21 mouse cellular contexts compared by ENCODE assay signal in genomic region chr14:27024664-27025063, GRCm38 (mm10). TPM values are rescaled to one million over a fixed set of nuclear protein-coding genes. Genes with fewer than 3 reads are reported as not detected.
DNase-seq lines count a peak whose midpoint lies in the region; ATAC-seq and TF ChIP-seq lines count a peak whose summit lies in the region.
"Had no signal": no experiment of that assay in that cellular context is flagged by ENCODE, and none has a peak within 500 bp of the region (broad histone marks: within the 10 kb centered on the region; RNA-seq: fewer than 3 reads in every experiment).

No protein-coding gene starts in this region.

- H3K4me1 ChIP-seq in liver, embryonic 11.5 days (replicated peaks; ENCODE audit: control insufficient read depth, insufficient read depth, low read length) = no peaks in the 10 kb centered on the region; the same call in 1 of the 2 replicates
- no peaks in the 10 kb centered on the region for H3K4me1 ChIP-seq in liver, embryonic 15.5 days (replicated peaks)
- H3K4me1 ChIP-seq in kidney, adult 2 months (ENCODE audit: control insufficient read depth, insufficient read depth, low read length) = no peaks in the 10 kb centered on the region
- H3K4me1 ChIP-seq: forebrain, embryonic 13.5 days; hindbrain, embryonic 15.5 days had no signal

- H3K9me3 ChIP-seq in liver, embryonic 11.5 days (ENCODE audit: control insufficient read depth, low read length) = no peaks in the 10 kb centered on the region
- H3K9me3 ChIP-seq in liver, embryonic 15.5 days (replicated peaks) = no peaks in the 10 kb centered on the region
- H3K9me3 ChIP-seq: embryonic facial prominence, embryonic 10.5 days; forebrain, embryonic 13.5 days; heart, embryonic 15.5 days; hindbrain, embryonic 15.5 days had no signal

- no peak overlapping the region for H3K27ac ChIP-seq in liver, embryonic 11.5 days (ENCODE audit: low read depth, low read length)
- H3K27ac ChIP-seq in liver, embryonic 15.5 days (replicated peaks) = no peak overlapping the region
- no peak overlapping the region for H3K27ac ChIP-seq in kidney, adult 2 months (ENCODE audit: insufficient read depth, low read depth, low read length)
- H3K27ac ChIP-seq: embryonic facial prominence, embryonic 10.5 days; forebrain, embryonic 13.5 days; heart, adult 2 months; heart, embryonic 15.5 days; hindbrain, embryonic 15.5 days had no signal

- no peak overlapping the region for H3K4me3 ChIP-seq in liver, embryonic 11.5 days (ENCODE audit: low read depth, low read length)
- no peak overlapping the region for H3K4me3 ChIP-seq in liver, embryonic 15.5 days (replicated peaks)
- no peak overlapping the region for H3K4me3 ChIP-seq in kidney, adult 2 months (ENCODE audit: insufficient read depth, low read depth, low read length)
- H3K4me3 ChIP-seq: embryonic facial prominence, embryonic 10.5 days; forebrain, embryonic 13.5 days; heart, adult 2 months; heart, embryonic 15.5 days; hindbrain, embryonic 15.5 days had no signal

- no peaks in the 10 kb centered on the region for H3K27me3 ChIP-seq in liver, embryonic 11.5 days (replicated peaks; ENCODE audit: control insufficient read depth, insufficient read depth, low read length)
- no peaks in the 10 kb centered on the region for H3K27me3 ChIP-seq in liver, embryonic 15.5 days
- no peaks in the 10 kb centered on the region for H3K27me3 ChIP-seq in kidney, adult 2 months (replicated peaks; ENCODE audit: control insufficient read depth, insufficient read depth, low read length)
- H3K27me3 ChIP-seq: forebrain, embryonic 13.5 days; heart, embryonic 15.5 days; hindbrain, embryonic 15.5 days had no signal

- H3K4me2 ChIP-seq in liver, embryonic 11.5 days = no peak overlapping the region
- H3K4me2 ChIP-seq in liver, embryonic 15.5 days = no peak overlapping the region
- H3K4me2 ChIP-seq: forebrain, embryonic 13.5 days; heart, embryonic 11.5 days; heart, embryonic 15.5 days; hindbrain, embryonic 15.5 days had no signal

- no peak overlapping the region for H3K9ac ChIP-seq in liver, embryonic 11.5 days (ENCODE audit: low read depth, low read length)
- H3K9ac ChIP-seq in liver, embryonic 15.5 days = no peak overlapping the region
- H3K9ac ChIP-seq: forebrain, embryonic 13.5 days; forebrain, postnatal 0 days; heart, embryonic 15.5 days; hindbrain, embryonic 15.5 days had no signal

- 34% methylated on average over 4 of the region's 4 CpGs for WGBS in liver, embryonic 11.5 days
- 16% methylated on average over 4 of the region's 4 CpGs for WGBS in liver, embryonic 15.5 days (ENCODE audit: insufficient replicate concordance)
- 76% methylated on average over 4 of the region's 4 CpGs for WGBS in kidney, adult 2 months

- ATAC-seq in liver, embryonic 11.5 days (replicated peaks; ENCODE audit: low FRiP score) = peak; percentile 75
- peak; percentile 58; the same call in 1 of the 2 replicates for ATAC-seq in liver, embryonic 15.5 days (ENCODE audit: insufficient read depth)
- peak; percentile 90 for ATAC-seq in megakaryocyte-erythroid progenitor cell, adult 5-6 weeks (replicated peaks; ENCODE audit: low FRiP score, low TSS enrichment, poor library complexity, severe bottlenecking)
- ATAC-seq: forebrain, embryonic 13.5 days; forebrain, postnatal 0 days had no signal

- H3K36me3 ChIP-seq in liver, embryonic 11.5 days (ENCODE audit: control insufficient read depth, insufficient read depth, low read length) = no peaks in the 10 kb centered on the region
- H3K36me3 ChIP-seq in liver, embryonic 15.5 days (replicated peaks) = no peaks in the 10 kb centered on the region
- no peaks in the 10 kb centered on the region for H3K36me3 ChIP-seq in kidney, adult 2 months (ENCODE audit: control insufficient read depth, insufficient read depth, low read length)
- H3K36me3 ChIP-seq: embryonic facial prominence, embryonic 10.5 days; heart, embryonic 15.5 days; hindbrain, embryonic 15.5 days had no signal

- no peak for TF ChIP-seq POLR2A in kidney, adult 2 months (IDR thresholded peaks at IDR 0.05; ENCODE audit: low read depth, low read length)

- peak; percentile 95 for DNase-seq in MEL-GATA-1-ER (ENCODE audit: extremely low read depth, low read depth)
- DNase-seq in liver, embryonic 11.5 days (ENCODE audit: low spot score) = no peak
- DNase-seq in kidney, adult 2 months = no peak
- DNase-seq in ovary, postnatal 36 days (ENCODE audit: low spot score) = no peak
- no peak for DNase-seq in thymus, postnatal 25 days
- DNase-seq: adrenal gland, postnatal 10 days; cerebellum, adult 11 months; cerebellum, adult 8-10 months; cerebellum, postnatal 14 days; forebrain, postnatal 0 days; heart, adult 2 months; heart, postnatal 14 days had no signal

- no peak for TF ChIP-seq CTCF in kidney, adult 2 months (conservative IDR thresholded peaks at IDR 0.05; ENCODE audit: insufficient read depth, insufficient read length, low read depth, low read length)

RNA-seq across cellular contexts. Expression of gene Il17rd, which starts 14.1 kb away (rescaled TPM):
- polyA plus RNA-seq in liver, embryonic 11.5 days (2014; fragmentation: Nextera tagmentation; extraction: Ambion mirVana) = 0.69 and 0.80 TPM in 2 replicates
- 0.14 and 0.16 TPM in 2 replicates for polyA plus RNA-seq in liver, embryonic 15.5 days (2015; fragmentation: Nextera tagmentation; extraction: Ambion mirVana)
- 1.2 TPM in 1 of 2 replicates, not detected in the other for total RNA-seq in megakaryocyte-erythroid progenitor cell, adult 5-6 weeks (2014; fragmentation: Nextera tagmentation)
- not detected in 2 replicates for total RNA-seq in megakaryocyte-erythroid progenitor cell, adult 5-6 weeks (2017)
- 3.3 and 3.8 TPM in 2 replicates for polyA plus RNA-seq in kidney, adult 2 months (2012; rRNA removed)

RNA-seq across cellular contexts. Expression of gene Hesx1, which starts 30.4 kb away (rescaled TPM):
- polyA plus RNA-seq in liver, embryonic 11.5 days (2014; fragmentation: Nextera tagmentation; extraction: Ambion mirVana) = 18.0 and 22.0 TPM in 2 replicates
- polyA plus RNA-seq in liver, embryonic 15.5 days (2015; fragmentation: Nextera tagmentation; extraction: Ambion mirVana) = 6.1 and 7.0 TPM in 2 replicates
- not detected in 2 replicates for total RNA-seq in megakaryocyte-erythroid progenitor cell, adult 5-6 weeks (2014; fragmentation: Nextera tagmentation)
- total RNA-seq in megakaryocyte-erythroid progenitor cell, adult 5-6 weeks (2017) = not detected in 2 replicates
- polyA plus RNA-seq in kidney, adult 2 months (2012; rRNA removed) = 0.12 and 0.19 TPM in 2 replicates
- total RNA-seq: forebrain, postnatal 0 days; gastrocnemius, adult 18-20 months; heart, adult 2 months; heart, postnatal 14 days had no signal
- polyA plus RNA-seq: cortical plate, adult 2 months; forebrain, embryonic 13.5 days; forebrain, postnatal 0 days; heart, adult 2 months; heart, embryonic 15.5 days had no signal

RNA-seq across cellular contexts. Expression of gene Appl1, which starts 53.6 kb away (rescaled TPM):
- 13.3 and 14.2 TPM in 2 replicates for polyA plus RNA-seq in liver, embryonic 11.5 days (2014; fragmentation: Nextera tagmentation; extraction: Ambion mirVana)
- 5.9 and 8.3 TPM in 2 replicates for polyA plus RNA-seq in liver, embryonic 15.5 days (2015; fragmentation: Nextera tagmentation; extraction: Ambion mirVana)
- total RNA-seq in megakaryocyte-erythroid progenitor cell, adult 5-6 weeks (2014; fragmentation: Nextera tagmentation) = 5.2 and 12.7 TPM in 2 replicates
- total RNA-seq in megakaryocyte-erythroid progenitor cell, adult 5-6 weeks (2017) = 12.6 and 14.8 TPM in 2 replicates
- 3.7 and 5.4 TPM in 2 replicates for polyA plus RNA-seq in kidney, adult 2 months (2012; rRNA removed)
